Mouse (Mus musculus): ENCODE data around the gene Tsc1. TPM values are rescaled to one million over a fixed set of nuclear protein-coding genes. Genes with fewer than 3 reads are reported as not detected.

Tsc1 gene
- total and polyA plus RNA-seq, 2 experiments from 2014 or later, result 20.0 to 42.3 TPM

GRCm38 (mm10) chr2:28621664-28622171, 19.3 kb upstream of the Tsc1 start, which contains the start of gene Gfi1b:
Gene Gfi1b (minus strand): TSS chr2:28621982.
- H3K27me3 ChIP-seq (ENCODE audit: insufficient read depth, low read length), result peaks cover 15% of the 10 kb centered on the region
- ATAC-seq (no peak), DNase-seq (ENCODE audit: low spot score) (peak; percentile 23)
- 7% methylated on average over 16 of the region's 16 CpGs for WGBS
- no peak for TF ChIP-seq CTCF (IDR thresholded peaks at IDR 0.05; ENCODE audit: low read depth)
- H3K4me2 ChIP-seq (ENCODE audit: low read depth, low read length), result no peak within 1 kb of the TSS
- H3K9ac ChIP-seq (replicated peaks; ENCODE audit: low read length), result 0 out of 2 replicates have a peak within 1 kb of the TSS, but pooled peaks have one; percentile 7
- no peaks in the 10 kb centered on the region for H3K36me3 ChIP-seq (ENCODE audit: insufficient read depth, low read length)
- H3K4me3 ChIP-seq (ENCODE audit: low read length), result no peak within 1 kb of the TSS
- H3K27ac ChIP-seq, result no peak within 1 kb of the TSS
- H3K4me1 ChIP-seq (ENCODE audit: insufficient read depth, low read length), result no peaks in the 10 kb centered on the region
- H3K9me3 ChIP-seq (ENCODE audit: low read length), result no peaks in the 10 kb centered on the region

- no peaks in the 10 kb centered on the region for H3K9me3 ChIP-seq (ENCODE audit: low read length)
- H3K4me3 ChIP-seq (ENCODE audit: low read length), result no peak overlapping the region
- ATAC-seq (no peak), DNase-seq (ENCODE audit: low spot score) (peak; percentile 51)
- H3K9ac ChIP-seq (replicated peaks; ENCODE audit: low read length), result no peak overlapping the region
- peaks cover 15% of the 10 kb centered on the region for H3K27me3 ChIP-seq (ENCODE audit: insufficient read depth, low read length)
- H3K4me2 ChIP-seq (ENCODE audit: low read depth, low read length), result no peak overlapping the region
- TF ChIP-seq CTCF (IDR thresholded peaks at IDR 0.05; ENCODE audit: low read depth), result peak; percentile 73
- no peaks in the 10 kb centered on the region for H3K4me1 ChIP-seq (ENCODE audit: insufficient read depth, low read length)
- 24% methylated on average over 10 of the region's 10 CpGs for WGBS
- no peaks in the 10 kb centered on the region for H3K36me3 ChIP-seq (ENCODE audit: insufficient read depth, low read length)
- no peak overlapping the region for H3K27ac ChIP-seq
Measured at GRCm38 (mm10) chr2:28622521-28623124, 18.4 kb upstream of the Tsc1 start.

- DNase-seq (ENCODE audit: low spot score), result no peak
- H3K9me3 ChIP-seq (ENCODE audit: low read length), result no peaks in the 10 kb centered on the region
- peak; percentile 11; the same call in 1 of the 2 replicates for TF ChIP-seq CTCF (IDR thresholded peaks at IDR 0.05; ENCODE audit: low read depth)
- no peaks in the 10 kb centered on the region for H3K36me3 ChIP-seq (ENCODE audit: insufficient read depth, low read length)
- WGBS, result 91% methylated on average over 3 of the region's 3 CpGs
- no peak for ATAC-seq
- H3K9ac ChIP-seq (replicated peaks; ENCODE audit: low read length), result no peak overlapping the region
- H3K27ac ChIP-seq, result no peak overlapping the region
- H3K4me2 ChIP-seq (ENCODE audit: low read depth, low read length), result no peak overlapping the region
- peaks cover 15% of the 10 kb centered on the region for H3K27me3 ChIP-seq (ENCODE audit: insufficient read depth, low read length)
- H3K4me3 ChIP-seq (ENCODE audit: low read length), result no peak overlapping the region
- H3K4me1 ChIP-seq (ENCODE audit: insufficient read depth, low read length), result no peaks in the 10 kb centered on the region
Measured at GRCm38 (mm10) chr2:28624870-28625269, 16.2 kb upstream of the Tsc1 start.

- WGBS, result 72% methylated on average over 3 of the region's 3 CpGs
- no peak overlapping the region for H3K27ac ChIP-seq
- no peaks in the 10 kb centered on the region for H3K36me3 ChIP-seq (ENCODE audit: insufficient read depth, low read length)
- no peak for DNase-seq (ENCODE audit: low spot score)
- no peak for ATAC-seq
- H3K9me3 ChIP-seq (ENCODE audit: low read length), result no peaks in the 10 kb centered on the region
- no peak overlapping the region for H3K4me2 ChIP-seq (ENCODE audit: low read depth, low read length)
- peaks cover 10% of the 10 kb centered on the region; the same call in 1 of the 2 replicates for H3K27me3 ChIP-seq (ENCODE audit: insufficient read depth, low read length)
- H3K4me1 ChIP-seq (ENCODE audit: insufficient read depth, low read length), result no peaks in the 10 kb centered on the region
- H3K9ac ChIP-seq (replicated peaks; ENCODE audit: low read length), result no peak overlapping the region
- no peak overlapping the region for H3K4me3 ChIP-seq (ENCODE audit: low read length)
- no peak for TF ChIP-seq CTCF (IDR thresholded peaks at IDR 0.05; ENCODE audit: low read depth)
Measured at GRCm38 (mm10) chr2:28626038-28626437, 15.0 kb upstream of the Tsc1 start.

GRCm38 (mm10) chr2:28628053-28628452, 13.0 kb upstream of the Tsc1 start:
- Histone ChIP-seq H3K27ac (no peak overlapping the region), H3K4me1 (ENCODE audit: insufficient read depth, low read length) (no peaks in the 10 kb centered on the region), H3K9me3 (ENCODE audit: low read length) (no peaks in the 10 kb centered on the region), H3K4me3 (ENCODE audit: low read length) (no peak overlapping the region), H3K9ac (replicated peaks; ENCODE audit: low read length) (no peak overlapping the region), H3K27me3 (ENCODE audit: insufficient read depth, low read length) (no peaks in the 10 kb centered on the region), H3K4me2 (ENCODE audit: low read depth, low read length) (no peak overlapping the region), H3K36me3 (ENCODE audit: insufficient read depth, low read length) (no peaks in the 10 kb centered on the region)
- WGBS, result 69% methylated on average over 2 of the region's 2 CpGs
- DNase-seq (ENCODE audit: low spot score) (peak; percentile 43), ATAC-seq (no peak)
- TF ChIP-seq CTCF (IDR thresholded peaks at IDR 0.05; ENCODE audit: low read depth), result peak; percentile 47; the same call in 1 of the 2 replicates

- 46% methylated on average over 4 of the region's 4 CpGs for WGBS
- H3K9me3 ChIP-seq (ENCODE audit: low read length), result no peaks in the 10 kb centered on the region
Measured at GRCm38 (mm10) chr2:28629911-28630381, 11.1 kb upstream of the Tsc1 start.

GRCm38 (mm10) chr2:28632626-28633025, 8.4 kb upstream of the Tsc1 start:
- Histone ChIP-seq H3K4me1 (ENCODE audit: insufficient read depth, low read length) (no peaks in the 10 kb centered on the region), H3K27ac (no peak overlapping the region), H3K9ac (replicated peaks; ENCODE audit: low read length) (no peak overlapping the region), H3K9me3 (ENCODE audit: low read length) (no peaks in the 10 kb centered on the region), H3K36me3 (ENCODE audit: insufficient read depth, low read length) (no peaks in the 10 kb centered on the region), H3K4me2 (ENCODE audit: low read depth, low read length) (no peak overlapping the region), H3K27me3 (ENCODE audit: insufficient read depth, low read length) (no peaks in the 10 kb centered on the region), H3K4me3 (ENCODE audit: low read length) (no peak overlapping the region)
- no peak for DNase-seq (ENCODE audit: low spot score)
- TF ChIP-seq CTCF (IDR thresholded peaks at IDR 0.05; ENCODE audit: low read depth), result no peak
- 35% methylated on average over 1 of the region's 1 CpGs for WGBS
- ATAC-seq, result no peak

More at GRCm38 (mm10) chr2:28629911-28630381, 11.1 kb upstream of the Tsc1 start:
- no peak overlapping the region for H3K27ac ChIP-seq
- H3K4me3 ChIP-seq (ENCODE audit: low read length), result no peak overlapping the region
- TF ChIP-seq CTCF (IDR thresholded peaks at IDR 0.05; ENCODE audit: low read depth), result no peak
- no peaks in the 10 kb centered on the region for H3K27me3 ChIP-seq (ENCODE audit: insufficient read depth, low read length)
- no peak for DNase-seq (ENCODE audit: low spot score)
- no peak overlapping the region for H3K4me2 ChIP-seq (ENCODE audit: low read depth, low read length)
- H3K9ac ChIP-seq (replicated peaks; ENCODE audit: low read length), result no peak overlapping the region
- no peaks in the 10 kb centered on the region for H3K4me1 ChIP-seq (ENCODE audit: insufficient read depth, low read length)
- no peaks in the 10 kb centered on the region for H3K36me3 ChIP-seq (ENCODE audit: insufficient read depth, low read length)
- no peak for ATAC-seq
